Mouse (Mus musculus): Measurements from ENCODE around the gene Zfp974.
"Not testable (repeated sequence)": the region's sequence is repeated elsewhere in the genome, so short reads cannot be mapped to it uniquely, and the experiment has no call there.

Gene Zfp974

GRCm38 (mm10) chr7:27928818-27929695, at the start of gene Zfp974:
Gene Zfp974, minus strand, starts transcription at chr7:27929460.
- DNase-seq (ENCODE audit: low read depth) = peak; percentile 59

- DNase-seq (ENCODE audit: low read depth) = not testable (repeated sequence)
Measured at GRCm38 (mm10) chr7:27949451-27949850, 20.2 kb upstream of the Zfp974 start.

GRCm38 (mm10) chr7:27941869-27942268, 12.6 kb upstream of the Zfp974 start:
- DNase-seq (ENCODE audit: low read depth) = peak; percentile 40

GRCm38 (mm10) chr7:27933800-27934158, 4.5 kb upstream of the Zfp974 start:
- not testable (repeated sequence) for DNase-seq (ENCODE audit: low read depth)

- peak; percentile 82 for DNase-seq (ENCODE audit: low read depth)
Measured at GRCm38 (mm10) chr7:27933050-27933799, 4.0 kb upstream of the Zfp974 start.

- not testable (repeated sequence) for DNase-seq (ENCODE audit: low read depth)
Measured at GRCm38 (mm10) chr7:27927041-27927440, 2.2 kb downstream of the Zfp974 start.

- DNase-seq (ENCODE audit: low read depth) = not testable (repeated sequence)
Measured at GRCm38 (mm10) chr7:27910952-27911351, 18.3 kb downstream of the Zfp974 start.

GRCm38 (mm10) chr7:27905061-27905848, 24.0 kb downstream of the Zfp974 start:
- no peak for DNase-seq (ENCODE audit: low read depth)

GRCm38 (mm10) chr7:27900601-27901000, 28.7 kb downstream of the Zfp974 start:
- no peak for DNase-seq (ENCODE audit: low read depth)

GRCm38 (mm10) chr7:27881721-27882120, 47.5 kb downstream of the Zfp974 start:
- DNase-seq (ENCODE audit: low read depth) = no peak

GRCm38 (mm10) chr7:27862578-27862977, 66.7 kb downstream of the Zfp974 start:
- not testable (repeated sequence) for DNase-seq (ENCODE audit: low read depth)

GRCm38 (mm10) chr7:27860396-27861235, 68.6 kb downstream of the Zfp974 start:
- peak; percentile 94 for DNase-seq (ENCODE audit: low read depth)

GRCm38 (mm10) chr7:27859301-27860251, 69.7 kb downstream of the Zfp974 start:
- DNase-seq (ENCODE audit: low read depth) = peak; percentile 28

Measured in 416B (cell line).